Mouse (Mus musculus) thymus, postnatal 14 days (tissue): ENCODE results near the gene Zdhhc20.

Experiments used
- DNase-seq: peaks from one replicate; pipeline ENCODE4 v3.0.0; 2021

Gene Zdhhc20

GRCm38 (mm10) chr14:57820839-57821238, 69.2 kb downstream of the Zdhhc20 start:
- DNase-seq = no peak

- DNase-seq = no peak
Measured at GRCm38 (mm10) chr14:57811844-57812243, 78.2 kb downstream of the Zdhhc20 start.

- DNase-seq = no peak
Measured at GRCm38 (mm10) chr14:57810886-57811285, 79.2 kb downstream of the Zdhhc20 start.

- peak; percentile 70 for DNase-seq
Measured at GRCm38 (mm10) chr14:57808558-57808957, 81.5 kb downstream of the Zdhhc20 start.

GRCm38 (mm10) chr14:57803731-57804130, 86.3 kb downstream of the Zdhhc20 start:
- DNase-seq = no peak

- peak; percentile 98 for DNase-seq
Measured at GRCm38 (mm10) chr14:57797991-57798931, 91.8 kb downstream of the Zdhhc20 start, which contains the start of gene Sap18. Sap18 (plus strand) TSS chr14:57798180.

GRCm38 (mm10) chr14:57797551-57797950, 92.5 kb downstream of the Zdhhc20 start:
- peak; percentile 17 for DNase-seq

- no peak for DNase-seq
Measured at GRCm38 (mm10) chr14:57791171-57791570, 98.9 kb downstream of the Zdhhc20 start.

GRCm38 (mm10) chr14:57789759-57790158, 100.3 kb downstream of the Zdhhc20 start:
- no peak for DNase-seq

- no peak for DNase-seq
Measured at GRCm38 (mm10) chr14:57789311-57789710, 100.8 kb downstream of the Zdhhc20 start.

- DNase-seq = no peak
Measured at GRCm38 (mm10) chr14:57787406-57787805, 102.7 kb downstream of the Zdhhc20 start.
